Mouse (Mus musculus) midbrain, embryonic 13.5 days (tissue): Measurements from ENCODE around the gene Lamc1. TPM values are rescaled to one million over a fixed set of nuclear protein-coding genes. Genes with fewer than 3 reads are reported as not detected.
"Not testable (repeated sequence)": the region's sequence is repeated elsewhere in the genome, so short reads cannot be mapped to it uniquely, and the experiment has no call there.

ENCODE experiments used
- ATAC-seq: fragments of 200-750 bp; cut with Nextera tagmentation; 2 replicates; pipeline ENCODE4 v1.8.0; 2017; ENCODE audit warnings: mild to moderate bottlenecking, moderate TSS enrichment, moderate library complexity
- H3K27ac ChIP-seq: fragments of 300-500 bp; sonication (generic); 2 replicates; pipeline ENCODE4 v1.5.1; 2015; ENCODE audit warnings: inconsistent platforms, mild to moderate bottlenecking, moderate library complexity
- H3K27me3 ChIP-seq: fragments of 300-500 bp; sonication (generic); 2 replicates; pipeline ENCODE4 v1.6.1; 2015; ENCODE audit warnings: mild to moderate bottlenecking, inconsistent platforms
- H3K36me3 ChIP-seq: fragments of 300-500 bp; sonication (generic); 2 replicates; pipeline ENCODE4 v1.6.1; 2015; ENCODE audit warnings: mild to moderate bottlenecking, inconsistent platforms
- H3K4me1 ChIP-seq: fragments of 300-500 bp; sonication (generic); replicated peaks from 2 replicates; pipeline ENCODE4 v1.6.1; 2015; ENCODE audit warnings: inconsistent platforms
- H3K4me2 ChIP-seq: fragments of 300-500 bp; sonication (generic); replicated peaks from 2 replicates; pipeline ENCODE4 v1.6.1; 2015; ENCODE audit warnings: moderate library complexity, mild to moderate bottlenecking, inconsistent platforms
- H3K4me3 ChIP-seq: fragments of 300-500 bp; sonication (generic); replicated peaks from 2 replicates; pipeline ENCODE4 v1.5.1; 2015; ENCODE audit warnings: mild to moderate bottlenecking, inconsistent platforms
- H3K9ac ChIP-seq: fragments of 300-500 bp; sonication (generic); replicated peaks from 2 replicates; pipeline ENCODE4 v1.6.1; 2015; ENCODE audit warnings: mild to moderate bottlenecking, inconsistent platforms
- H3K9me3 ChIP-seq: fragments of 300-500 bp; sonication (generic); 2 replicates; pipeline ENCODE4 v1.6.1; 2016; ENCODE audit warnings: mild to moderate bottlenecking, inconsistent platforms
- WGBS: fragments of 180-500 bp; shearing (Covaris S2); methylation state at CpG from one replicate; pipeline ENCODE4 v1.1.7; 2015; 5-methylcytosine and 5-hydroxymethylcytosine counted together
- polyA plus RNA-seq: library from polyadenylated mRNA; unstranded; fragments of >200 nt; fragmentation: Nextera tagmentation; extraction: Ambion mirVana; gene quantifications from 2 replicates; pipeline ENCODE4 v1.2.1, GENCODE M21; 2015

Gene Lamc1
- polyA plus RNA-seq, 1 experiment from 2014 or later: 14.9 TPM

GRCm38 (mm10) chr1:153354466-153354865 lies 21.9 kb upstream of the Lamc1 start:
- 38% methylated on average over 2 of the region's 2 CpGs for WGBS
- Histone ChIP-seq H3K4me2 (no peak overlapping the region), H3K4me3 (no peak overlapping the region), H3K27me3 (peaks cover 4% of the 10 kb centered on the region; the same call in 1 of the 2 replicates), H3K4me1 (0 out of 2 replicates have a peak, but pooled peaks cover 6% of the 10 kb centered on the region), H3K9ac (no peak overlapping the region), H3K27ac (no peak overlapping the region), H3K36me3 (no peaks in the 10 kb centered on the region), H3K9me3 (no peaks in the 10 kb centered on the region)
- ATAC-seq: no peak

- Histone ChIP-seq H3K9ac (no peak overlapping the region), H3K4me1 (0 out of 2 replicates have a peak, but pooled peaks cover 6% of the 10 kb centered on the region), H3K27me3 (peaks cover 4% of the 10 kb centered on the region; the same call in 1 of the 2 replicates), H3K27ac (no peak overlapping the region), H3K4me2 (no peak overlapping the region), H3K9me3 (no peaks in the 10 kb centered on the region), H3K4me3 (no peak overlapping the region), H3K36me3 (no peaks in the 10 kb centered on the region)
- ATAC-seq: no peak
- WGBS: 65% methylated on average over 18 of the region's 18 CpGs
Observed at GRCm38 (mm10) chr1:153353736-153354430, 21.3 kb upstream of the Lamc1 start.

- ATAC-seq: no peak
- 0 out of 2 replicates have a peak, but pooled peaks cover 6% of the 10 kb centered on the region for H3K4me1 ChIP-seq
- WGBS: 84% methylated on average over 4 of the region's 4 CpGs
Observed at GRCm38 (mm10) chr1:153351034-153351433, 18.4 kb upstream of the Lamc1 start.

GRCm38 (mm10) chr1:153347726-153348125 lies 15.1 kb upstream of the Lamc1 start:
- Histone ChIP-seq H3K4me1 (no peaks in the 10 kb centered on the region), H3K9ac (no peak overlapping the region), H3K36me3 (no peaks in the 10 kb centered on the region), H3K4me3 (no peak overlapping the region), H3K9me3 (no peaks in the 10 kb centered on the region), H3K27ac (no peak overlapping the region), H3K4me2 (no peak overlapping the region), H3K27me3 (no peaks in the 10 kb centered on the region)
- ATAC-seq: no peak
- WGBS: 63% methylated on average over 3 of the region's 3 CpGs

More at GRCm38 (mm10) chr1:153351034-153351433, 18.4 kb upstream of the Lamc1 start:
- Histone ChIP-seq H3K36me3 (no peaks in the 10 kb centered on the region), H3K4me3 (no peak overlapping the region), H3K4me2 (no peak overlapping the region), H3K27me3 (peaks cover 4% of the 10 kb centered on the region; the same call in 1 of the 2 replicates), H3K27ac (no peak overlapping the region), H3K9ac (no peak overlapping the region), H3K9me3 (no peaks in the 10 kb centered on the region)

GRCm38 (mm10) chr1:153347040-153347439 lies 14.5 kb upstream of the Lamc1 start:
- no peak for ATAC-seq
- Histone ChIP-seq H3K36me3 (no peaks in the 10 kb centered on the region), H3K4me2 (no peak overlapping the region), H3K27ac (no peak overlapping the region), H3K4me3 (no peak overlapping the region), H3K9ac (no peak overlapping the region), H3K4me1 (no peaks in the 10 kb centered on the region), H3K9me3 (no peaks in the 10 kb centered on the region), H3K27me3 (no peaks in the 10 kb centered on the region)
- WGBS: 98% methylated on average over 2 of the region's 2 CpGs

GRCm38 (mm10) chr1:153345699-153346291 lies 13.2 kb upstream of the Lamc1 start:
- H3K36me3 ChIP-seq: no peaks in the 10 kb centered on the region
- whole genome bisulfite sequencing: 53% methylated on average over 16 of the region's 16 CpGs
- H3K9ac ChIP-seq: no peak overlapping the region
- H3K9me3 ChIP-seq: no peaks in the 10 kb centered on the region
- H3K27ac ChIP-seq: no peak overlapping the region
- no peaks in the 10 kb centered on the region for H3K27me3 ChIP-seq
- peak overlapping the region; percentile 42 for H3K4me2 ChIP-seq
- peak overlapping the region; percentile 24 for H3K4me3 ChIP-seq
- no peaks in the 10 kb centered on the region for H3K4me1 ChIP-seq
- no peak for ATAC-seq

- H3K4me2 ChIP-seq: no peak overlapping the region
- no peak for ATAC-seq
Observed at GRCm38 (mm10) chr1:153345002-153345401, 12.4 kb upstream of the Lamc1 start.

GRCm38 (mm10) chr1:153335451-153335850 lies 2.9 kb upstream of the Lamc1 start:
- not testable (repeated sequence) for H3K4me3 ChIP-seq, H3K27me3 ChIP-seq, ATAC-seq, H3K36me3 ChIP-seq, H3K9me3 ChIP-seq, H3K4me2 ChIP-seq, H3K27ac ChIP-seq, H3K9ac ChIP-seq
- WGBS: 94% methylated on average over 10 of the region's 10 CpGs
- H3K4me1 ChIP-seq: peaks cover 21% of the 10 kb centered on the region

More at GRCm38 (mm10) chr1:153345002-153345401, 12.4 kb upstream of the Lamc1 start:
- Histone ChIP-seq H3K9ac (no peak overlapping the region), H3K4me3 (no peak overlapping the region), H3K36me3 (no peaks in the 10 kb centered on the region), H3K4me1 (no peaks in the 10 kb centered on the region), H3K9me3 (no peaks in the 10 kb centered on the region), H3K27me3 (no peaks in the 10 kb centered on the region), H3K27ac (no peak overlapping the region)
- 84% methylated on average over 2 of the region's 2 CpGs for WGBS

GRCm38 (mm10) chr1:153333296-153334121 lies 923 bp upstream of the Lamc1 start:
- peak overlapping the region; percentile 97 for H3K4me2 ChIP-seq
- no peaks in the 10 kb centered on the region for H3K9me3 ChIP-seq
- H3K9ac ChIP-seq: peak overlapping the region; percentile 93
- H3K36me3 ChIP-seq: no peaks in the 10 kb centered on the region
- H3K4me1 ChIP-seq: peaks cover 33% of the 10 kb centered on the region
- WGBS: 9% methylated on average over 22 of the region's 22 CpGs
- peak overlapping the region; percentile 91 for H3K4me3 ChIP-seq
- peak overlapping the region; percentile 90 for H3K27ac ChIP-seq
- H3K27me3 ChIP-seq: no peaks in the 10 kb centered on the region
- peak; percentile 72 for ATAC-seq

- H3K4me3 ChIP-seq: peak overlapping the region; percentile 91
- no peak; the same call in 1 of the 2 replicates for ATAC-seq
- H3K27me3 ChIP-seq: no peaks in the 10 kb centered on the region
- H3K4me1 ChIP-seq: peaks cover 33% of the 10 kb centered on the region
- H3K9me3 ChIP-seq: no peaks in the 10 kb centered on the region
- peak overlapping the region; percentile 97 for H3K4me2 ChIP-seq
- under 1% methylated on average over 42 of the region's 42 CpGs for WGBS
- H3K27ac ChIP-seq: peak overlapping the region; percentile 90
- H3K9ac ChIP-seq: peak overlapping the region; percentile 93
- no peaks in the 10 kb centered on the region for H3K36me3 ChIP-seq
Observed at GRCm38 (mm10) chr1:153331796-153332443, 666 bp downstream of the Lamc1 start.

- no peak for ATAC-seq
- Histone ChIP-seq H3K9me3 (no peaks in the 10 kb centered on the region), H3K4me3 (peak overlapping the region; percentile 91), H3K27ac (no peak overlapping the region), H3K9ac (peak overlapping the region; percentile 93), H3K4me1 (peaks cover 33% of the 10 kb centered on the region), H3K36me3 (peaks cover 3% of the 10 kb centered on the region; the same call in 1 of the 2 replicates), H3K4me2 (peak overlapping the region; percentile 97), H3K27me3 (no peaks in the 10 kb centered on the region)
- WGBS: 1% methylated on average over 4 of the region's 4 CpGs
Observed at GRCm38 (mm10) chr1:153331206-153331605, 1.4 kb downstream of the Lamc1 start.
